Mouse (Mus musculus) common myeloid progenitor, adult 5-6 weeks (primary cell): ENCODE measurements around the gene Tes. TPM values are rescaled to one million over a fixed set of nuclear protein-coding genes. Genes with fewer than 3 reads are reported as not detected.
A peak's percentile ranks its signal among the peaks of the same experiment; 100 is the strongest.

Experiments
- ATAC-seq: replicated peaks from 2 replicates; pipeline ENCODE4 v1.8.0; 2016; ENCODE audit warnings: low read depth, mild to moderate bottlenecking, moderate TSS enrichment, inconsistent platforms; ENCODE audit not compliant: poor library complexity, severe bottlenecking
- total RNA-seq: library from RNA; stranded (forward); fragments of 200-1000, 187-1606 nt; gene quantifications from 2 replicates; pipeline ENCODE4 v1.2.3, GENCODE M21; 2017

Gene Tes
- total RNA-seq, 1 experiment from 2014 or later = 55.5 TPM

- ATAC-seq = no peak
These were observed 12.3 kb downstream of the Tes start for GRCm38 (mm10) chr6:17077270-17077669.

DNA sequence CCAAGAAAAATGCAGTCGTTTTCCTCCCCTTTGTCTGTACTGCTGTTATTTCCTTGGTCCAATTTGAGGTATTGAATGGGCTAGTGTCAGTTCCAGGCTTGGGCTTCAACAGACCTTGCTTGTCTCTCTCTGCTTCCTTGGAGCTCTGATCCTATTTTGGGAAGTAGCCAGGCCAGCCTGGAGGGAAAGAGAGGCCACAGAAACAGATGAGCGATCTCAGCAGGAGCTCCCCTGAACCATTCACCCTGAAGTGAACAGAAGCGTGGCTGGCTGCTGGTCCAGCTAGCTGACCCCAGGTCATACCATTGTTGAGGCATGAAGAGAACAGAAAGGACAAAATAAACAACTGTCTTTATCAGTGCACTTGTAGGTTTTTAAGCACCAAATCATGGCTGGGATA lies 12.8 kb downstream of the Tes start:
- no peak for ATAC-seq

GRCm38 (mm10) chr6:17079304-17079703 lies 14.4 kb downstream of the Tes start:
- no peak for ATAC-seq

GRCm38 (mm10) chr6:17079826-17080225 lies 14.9 kb downstream of the Tes start:
- ATAC-seq = no peak

DNA sequence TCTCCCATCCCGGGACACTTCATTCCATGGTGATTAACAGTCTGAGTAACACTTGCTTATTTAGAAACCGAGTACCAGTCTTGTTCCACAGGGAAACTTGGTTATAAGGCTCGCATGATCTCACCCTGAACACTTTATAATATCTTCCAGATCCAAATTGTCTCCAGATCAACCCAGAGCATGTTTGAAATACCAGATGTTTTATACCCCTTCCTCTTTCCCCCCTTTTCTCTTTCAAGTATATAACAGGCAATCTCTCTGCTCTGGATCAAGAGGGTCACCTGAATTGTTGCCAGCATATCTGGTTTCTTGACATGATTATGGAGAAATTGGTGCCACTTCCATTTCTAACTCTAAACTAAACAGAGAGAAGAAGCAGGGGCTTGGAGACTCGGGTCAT lies 17.3 kb downstream of the Tes start:
- no peak for ATAC-seq

DNA sequence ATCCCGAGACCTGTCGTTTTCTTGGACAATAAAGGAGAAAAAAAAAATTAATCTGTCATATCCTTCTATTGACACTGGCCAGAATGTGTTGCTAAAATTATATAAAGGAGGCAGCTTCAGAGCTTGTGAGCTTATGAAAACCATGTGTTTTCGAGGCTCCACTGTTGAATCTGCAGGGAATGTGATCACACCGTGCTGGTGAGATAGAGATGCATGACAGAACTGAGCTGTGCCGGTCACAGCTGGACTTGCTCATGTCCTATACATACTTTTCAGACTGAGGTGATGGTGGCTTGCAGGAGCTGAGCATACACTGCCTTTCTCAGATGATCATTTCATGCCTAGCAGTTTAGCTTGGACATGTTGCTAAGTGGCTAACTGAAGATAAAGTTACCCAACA lies 17.9 kb downstream of the Tes start:
- no peak for ATAC-seq

DNA sequence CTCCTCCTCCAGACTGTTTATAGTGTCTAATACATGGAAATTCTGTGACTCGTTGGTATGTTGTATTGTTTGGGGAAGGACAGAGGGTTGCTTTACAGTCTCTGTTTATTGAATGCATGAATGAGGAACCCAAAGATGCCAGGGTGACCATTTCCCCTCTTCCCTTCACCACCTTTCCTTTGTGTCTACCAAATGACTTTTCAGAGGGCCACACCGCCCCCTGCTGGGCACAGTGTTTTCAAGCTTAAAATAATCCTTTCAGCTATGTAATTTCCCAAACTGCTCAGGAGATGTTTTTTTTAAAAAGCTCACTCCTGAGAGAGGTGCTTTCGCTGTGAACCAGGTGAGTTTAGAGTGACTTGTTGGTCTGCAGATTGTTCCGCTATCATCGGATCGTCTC lies 22.5 kb downstream of the Tes start:
- ATAC-seq = peak; percentile 96

- no peak for ATAC-seq
These were observed 32.4 kb downstream of the Tes start for GRCm38 (mm10) chr6:17097301-17097700.

GRCm38 (mm10) chr6:17098559-17098958 lies 33.6 kb downstream of the Tes start:
- no peak for ATAC-seq

- no peak for ATAC-seq
These were observed 34.7 kb downstream of the Tes start for GRCm38 (mm10) chr6:17099477-17100130.

- peak; percentile 83 for ATAC-seq
These were observed 40.8 kb downstream of the Tes start for GRCm38 (mm10) chr6:17105714-17106113.

GRCm38 (mm10) chr6:17106493-17106892 lies 41.5 kb downstream of the Tes start:
- no peak for ATAC-seq

DNA sequence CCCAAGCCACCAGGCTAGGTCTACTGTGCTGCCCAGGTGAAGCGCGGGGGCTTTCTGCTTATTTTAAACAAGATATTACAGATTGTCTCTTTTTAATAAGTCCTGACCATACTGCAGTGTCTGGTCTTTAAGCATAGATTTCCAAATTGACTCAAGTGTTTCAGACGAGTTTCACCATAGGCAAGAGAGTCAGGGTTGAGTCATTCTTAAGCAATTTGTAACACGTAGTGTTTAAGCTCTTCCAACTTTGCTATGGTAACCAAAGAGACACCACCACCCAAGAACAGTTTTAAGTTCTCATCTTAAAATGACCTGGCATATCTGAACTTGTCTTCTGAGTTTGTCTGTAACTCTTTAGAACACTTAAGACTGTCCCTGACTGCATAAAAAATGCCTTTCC lies 44.3 kb downstream of the Tes start:
- no peak for ATAC-seq

DNA sequence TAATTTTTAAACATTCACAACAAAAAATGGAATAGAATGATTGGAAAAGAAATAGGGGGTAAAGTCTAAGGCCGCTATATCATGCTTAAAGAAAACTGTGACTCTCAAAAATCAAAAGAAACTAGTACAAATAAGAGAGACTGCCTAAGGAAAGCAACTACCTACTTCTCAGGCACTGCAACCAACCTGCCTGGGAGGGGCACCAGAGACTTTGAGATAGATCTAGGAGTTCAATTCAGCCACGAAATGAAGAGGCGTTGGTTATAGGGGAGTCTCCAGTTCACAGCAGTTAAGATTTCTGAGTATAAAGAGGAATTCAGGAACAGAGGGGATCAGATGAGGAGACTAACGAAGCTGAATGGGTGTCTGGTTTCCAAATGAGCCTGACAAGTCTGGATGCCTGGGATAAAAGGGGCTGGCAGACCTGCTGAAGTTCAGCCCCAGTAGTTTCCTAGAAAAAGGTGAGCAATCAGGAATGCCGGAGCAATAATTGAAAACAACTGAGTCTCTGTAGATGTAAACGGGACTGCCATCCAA lies 45.7 kb downstream of the Tes start:
- ATAC-seq = no peak

- no peak for ATAC-seq
These were observed 47.1 kb downstream of the Tes start for GRCm38 (mm10) chr6:17112081-17112480.

DNA sequence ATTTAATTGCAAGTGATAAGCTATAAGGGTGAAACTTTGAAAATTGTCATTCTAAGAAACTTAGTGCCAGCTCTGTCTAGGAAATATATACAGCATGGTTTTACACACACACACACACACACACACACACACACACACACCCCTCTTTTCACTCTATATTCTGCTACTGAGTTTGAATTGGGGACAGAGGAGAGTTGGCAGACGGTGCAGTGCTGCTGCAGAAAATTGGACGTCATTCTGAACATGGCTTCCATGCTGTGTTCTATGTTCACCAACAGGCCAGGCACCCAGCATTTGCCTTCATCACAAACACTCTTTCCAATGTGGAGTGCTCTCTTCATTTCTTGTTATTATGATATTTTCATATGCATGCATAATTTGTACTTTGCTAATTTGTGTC lies 48.0 kb downstream of the Tes start:
- ATAC-seq = no peak

- ATAC-seq = no peak
These were observed 49.6 kb downstream of the Tes start for GRCm38 (mm10) chr6:17114588-17114987.

DNA sequence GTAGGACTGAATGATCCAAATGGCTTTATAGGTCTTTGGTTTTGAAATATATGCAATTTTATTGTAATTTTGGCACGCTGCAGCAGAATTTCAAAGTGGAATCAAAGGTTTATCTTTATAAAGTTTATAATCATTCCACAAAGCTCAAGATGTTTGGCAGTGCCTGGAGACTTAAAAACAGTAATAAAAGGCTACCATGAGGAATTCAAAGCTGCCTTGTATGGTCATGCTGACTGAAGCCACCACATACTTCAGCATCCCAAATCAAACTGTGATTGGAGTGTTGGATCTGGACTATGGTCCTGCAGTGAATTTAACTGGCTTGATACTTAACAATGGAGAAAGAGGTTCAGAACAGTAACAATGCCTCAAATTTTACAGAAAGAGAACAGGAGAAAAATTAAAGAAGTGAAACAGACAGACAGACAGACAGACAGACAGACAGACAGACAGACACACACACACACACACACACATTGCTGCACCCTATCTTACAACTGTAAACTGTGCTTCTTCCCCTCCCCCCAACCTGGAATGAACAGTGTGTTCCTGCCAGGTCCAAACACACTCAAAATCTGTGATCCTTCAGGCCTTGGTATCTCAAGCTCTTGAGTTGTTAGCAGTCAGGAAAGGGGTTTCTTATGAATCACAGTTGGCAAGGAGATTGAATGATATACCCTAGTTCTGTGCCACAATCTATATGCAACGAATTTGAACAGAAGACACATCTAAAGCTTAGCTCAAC lies 50.3 kb downstream of the Tes start:
- no peak for ATAC-seq

DNA sequence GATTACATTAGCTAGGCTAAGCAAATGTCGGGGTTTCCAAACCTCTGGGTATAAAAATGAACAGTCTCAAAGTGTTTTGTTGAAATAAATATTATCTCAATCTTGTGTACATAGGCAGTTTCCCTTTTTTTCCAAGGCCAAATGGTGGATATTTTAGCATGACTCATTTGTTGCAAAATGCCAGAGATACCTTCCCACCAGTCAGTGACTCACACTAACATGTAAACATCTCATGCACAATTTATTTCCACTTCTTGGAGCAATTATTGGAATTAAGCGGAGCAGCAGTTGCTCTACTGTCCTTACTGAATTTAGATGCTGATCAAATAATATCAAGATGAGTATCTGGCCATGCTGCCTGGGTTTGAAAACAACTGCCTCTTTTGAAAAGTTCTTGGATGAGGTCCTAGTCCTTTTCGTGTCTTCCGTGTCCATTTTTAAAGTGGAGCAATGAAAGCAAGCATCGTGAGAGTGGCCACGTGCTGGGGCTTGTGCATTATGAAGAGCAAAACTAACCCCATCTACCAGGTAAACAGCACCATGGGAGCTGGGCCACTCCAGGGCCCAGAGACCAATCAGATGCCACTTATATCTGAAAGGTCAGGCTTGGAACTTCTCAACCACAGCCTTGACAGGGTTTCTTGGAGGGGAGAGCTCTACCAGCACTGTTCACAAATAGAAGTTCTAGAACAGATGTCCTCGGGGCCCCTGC lies 54.7 kb downstream of the Tes start:
- ATAC-seq = no peak

DNA sequence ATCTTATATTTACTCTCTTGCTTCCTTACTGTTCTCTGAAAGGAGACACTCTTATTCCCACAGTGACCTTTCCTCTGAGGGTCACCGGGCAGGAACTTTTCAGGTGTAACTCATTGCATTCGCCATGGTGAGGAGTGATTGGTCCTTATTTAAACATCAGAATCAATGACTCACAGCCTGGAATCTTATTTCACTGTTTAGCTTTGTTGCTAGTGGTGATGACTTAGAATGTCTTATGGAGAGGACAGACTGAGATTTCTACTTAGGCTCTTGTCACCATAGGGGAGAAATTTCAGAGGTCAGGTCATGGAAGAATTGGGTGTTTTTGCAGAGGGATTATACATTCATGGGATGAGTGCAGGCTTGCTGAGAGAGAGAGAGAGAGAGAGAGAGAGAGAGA lies 75.1 kb downstream of the Tes start:
- no peak for ATAC-seq
